Mouse (Mus musculus): Measurements from ENCODE around the gene Tjp1.

DNA sequence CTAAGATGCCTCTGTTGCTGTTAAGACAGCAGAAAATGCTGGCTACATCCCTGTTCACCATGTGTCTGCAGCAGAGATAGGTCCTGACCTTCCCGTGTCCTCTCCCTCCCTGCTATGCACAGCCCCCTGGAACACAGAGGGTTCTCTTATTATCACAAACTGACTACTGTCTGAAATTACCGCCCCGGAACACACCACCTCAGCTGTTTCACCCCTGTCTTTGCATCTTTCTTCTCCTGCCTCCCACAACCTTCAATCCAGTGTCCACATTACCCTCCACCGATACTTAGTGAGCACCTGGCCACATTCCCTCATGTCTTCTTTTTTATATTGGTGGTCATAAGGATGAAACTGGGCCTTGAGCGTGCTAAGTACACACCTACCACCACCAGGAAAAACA, 132.4 kb downstream of the Tjp1 start:
- TF ChIP-seq POLR2A (IDR thresholded peaks at IDR 0.05; ENCODE audit: extremely low read depth, insufficient read depth, low read length) (no peak), CTCF (IDR thresholded peaks at IDR 0.05; ENCODE audit: low read depth, low read length) (no peak)

All from liver, adult 2 months (tissue).